9 mouse cellular contexts compared by ENCODE assay signal in genomic region chr9:48238153-48238755, GRCm38 (mm10).
DNase-seq lines count a peak whose midpoint lies in the region; TF ChIP-seq lines count a peak whose summit lies in the region.
"Had no signal": no experiment of that assay in that cellular context is flagged by ENCODE, and none has a peak within 500 bp of the region (broad histone marks: within the 10 kb centered on the region; RNA-seq: fewer than 3 reads in every experiment).

No protein-coding gene starts in this region.

- no peak overlapping the region for H3K4me3 ChIP-seq in left cerebral cortex, adult 2 months
- H3K4me3 ChIP-seq: heart, embryonic 13.5 days had no signal

- intact Hi-C loops in left cerebral cortex, adult 2 months (cut with DNase I), result no loop called here
- intact Hi-C loops in left cerebral cortex, postnatal 4 days (cut with DNase I), result no loop called here
- intact Hi-C loops in heart, postnatal 10 days (cut with DNase I), result no loop called here

- peak; percentile 72 for TF ChIP-seq CTCF in left cerebral cortex, adult 2 months (IDR thresholded peaks at IDR 0.05)

- H3K27ac ChIP-seq in left cerebral cortex, adult 2 months, result no peak overlapping the region
- H3K27ac ChIP-seq: heart, embryonic 13.5 days had no signal

- DNase-seq in cerebellum, adult 18-20 months, result peak; percentile 10 to 22
- no peak for DNase-seq in cerebellum, adult 11 months
- DNase-seq in left cerebral cortex, adult 2 months (ENCODE audit: extremely low spot score in 1 of 2, low spot score in 2 of 2), result peak; percentile 39 to 50
- no peak for DNase-seq in left cerebral cortex, postnatal 4 days
- DNase-seq in adrenal gland, postnatal 14 days, result peak; percentile 50
- DNase-seq in heart, postnatal 10 days, result peak; percentile 9 to 51
- peak; percentile 22 for DNase-seq in spleen, adult 12 weeks (ENCODE audit: low spot score)
- no peak for DNase-seq in right cerebral cortex, postnatal 10 days (ENCODE audit: low spot score in 2 of 2)

Comparison
In these comparisons a context has a peak if more than half of its experiments do, and no peak if none do; other contexts are left out.
1. DNase-seq: peak in cerebellum, adult 18-20 months (2 of 2), left cerebral cortex, adult 2 months (2 of 2), adrenal gland, postnatal 14 days (single experiment), heart, postnatal 10 days (2 of 2) and spleen, adult 12 weeks (single experiment); none in cerebellum, adult 11 months (single experiment), left cerebral cortex, postnatal 4 days (single experiment) and right cerebral cortex, postnatal 10 days (0 of 2).